Mouse (Mus musculus) kidney, postnatal 4 days (tissue): ENCODE results near the gene 2510039O18Rik.

Source experiments
- DNase-seq, 2 experiments: peaks; one replicate each; pipeline ENCODE4 v3.0.0; 2021; ENCODE audit warnings: mixed read lengths in 2 of 2

The 2510039O18Rik gene

GRCm38 (mm10) chr4:147940576-147941044 lies at the start of gene 2510039O18Rik:
Gene 2510039O18Rik, plus strand, starts transcription at chr4:147940895.
- DNase-seq: peak; percentile 90 to 94

- peak in 1 of 2 experiments; percentile 12 for DNase-seq
These were observed 44.8 kb upstream of the 2510039O18Rik start for GRCm38 (mm10) chr4:147895815-147896330.

GRCm38 (mm10) chr4:147896411-147896810 lies 44.3 kb upstream of the 2510039O18Rik start:
- no peak for DNase-seq

GRCm38 (mm10) chr4:147897348-147897747 lies 43.3 kb upstream of the 2510039O18Rik start:
- DNase-seq: no peak

- DNase-seq: no peak
These were observed 40.2 kb upstream of the 2510039O18Rik start for GRCm38 (mm10) chr4:147900452-147900851.

- DNase-seq: no peak
These were observed 37.7 kb upstream of the 2510039O18Rik start for GRCm38 (mm10) chr4:147902906-147903500.

- no peak for DNase-seq
These were observed 37.1 kb upstream of the 2510039O18Rik start for GRCm38 (mm10) chr4:147903601-147904000.

- peak; percentile 91 to 93 for DNase-seq
These were observed 36.2 kb upstream of the 2510039O18Rik start, which contains the start of gene Mfn2 for GRCm38 (mm10) chr4:147904313-147905089. Gene Mfn2, minus strand, starts transcription at chr4:147904704.

GRCm38 (mm10) chr4:147905090-147905659 lies 35.5 kb upstream of the 2510039O18Rik start:
- DNase-seq: no peak

GRCm38 (mm10) chr4:147906230-147906629 lies 34.5 kb upstream of the 2510039O18Rik start:
- no peak for DNase-seq

- DNase-seq: no peak
These were observed 31.2 kb upstream of the 2510039O18Rik start for GRCm38 (mm10) chr4:147909486-147909885.

- peak; percentile 73 to 77 for DNase-seq
These were observed 22.1 kb upstream of the 2510039O18Rik start for GRCm38 (mm10) chr4:147918459-147919121.

GRCm38 (mm10) chr4:147920973-147921372 lies 19.7 kb upstream of the 2510039O18Rik start:
- DNase-seq: no peak

- no peak for DNase-seq
These were observed 18.4 kb upstream of the 2510039O18Rik start for GRCm38 (mm10) chr4:147922341-147922740.

- DNase-seq: peak; percentile 62 to 78
These were observed 13.0 kb upstream of the 2510039O18Rik start for GRCm38 (mm10) chr4:147927705-147928104.

GRCm38 (mm10) chr4:147928136-147928535 lies 12.6 kb upstream of the 2510039O18Rik start:
- DNase-seq: peak; percentile 44 to 63

GRCm38 (mm10) chr4:147928540-147928939 lies 12.2 kb upstream of the 2510039O18Rik start:
- DNase-seq: no peak

GRCm38 (mm10) chr4:147930946-147931345 lies 9.7 kb upstream of the 2510039O18Rik start:
- no peak for DNase-seq

- no peak for DNase-seq
These were observed 6.6 kb upstream of the 2510039O18Rik start for GRCm38 (mm10) chr4:147934134-147934533.

GRCm38 (mm10) chr4:147934611-147935010 lies 6.1 kb upstream of the 2510039O18Rik start:
- DNase-seq: no peak

- no peak for DNase-seq
These were observed 4.8 kb upstream of the 2510039O18Rik start for GRCm38 (mm10) chr4:147935904-147936303.

- DNase-seq: peak; percentile 84 to 91
These were observed 4.3 kb upstream of the 2510039O18Rik start, which contains the start of gene Plod1 for GRCm38 (mm10) chr4:147936331-147936954. Gene Plod1, minus strand, starts transcription at chr4:147936767.
